Mouse (Mus musculus) embryonic facial prominence, embryonic 15.5 days (tissue): ENCODE data around the gene Ddx42. TPM values are rescaled to one million over a fixed set of nuclear protein-coding genes. Genes with fewer than 3 reads are reported as not detected.
A peak's percentile ranks its signal among the peaks of the same experiment; 100 is the strongest.

Source experiments
- ATAC-seq: fragments of 200-750 bp; cut with Nextera tagmentation; 2 replicates; pipeline ENCODE4 v1.8.0; 2017; ENCODE audit warnings: low read depth, moderate TSS enrichment; ENCODE audit not compliant: insufficient number of reproducible peaks, low FRiP score, low TSS enrichment
- H3K27ac ChIP-seq: fragments of 300-500 bp; sonication (generic); replicated peaks from 2 replicates; pipeline ENCODE4 v1.5.1; 2015; ENCODE audit warnings: mild to moderate bottlenecking, inconsistent platforms
- H3K27me3 ChIP-seq: fragments of 300-500 bp; sonication (generic); 2 replicates; pipeline ENCODE4 v1.6.1; 2015; ENCODE audit warnings: inconsistent platforms
- H3K36me3 ChIP-seq: fragments of 300-500 bp; sonication (generic); 2 replicates; pipeline ENCODE4 v1.6.1; 2015; ENCODE audit warnings: mild to moderate bottlenecking, inconsistent platforms
- H3K4me1 ChIP-seq: fragments of 300-500 bp; sonication (generic); 2 replicates; pipeline ENCODE4 v1.6.1; 2015; ENCODE audit warnings: inconsistent platforms
- H3K4me2 ChIP-seq: fragments of 300-500 bp; sonication (generic); replicated peaks from 2 replicates; pipeline ENCODE4 v1.6.1; 2015; ENCODE audit warnings: mild to moderate bottlenecking, inconsistent platforms
- H3K4me3 ChIP-seq: fragments of 300-500 bp; sonication (generic); replicated peaks from 2 replicates; pipeline ENCODE4 v1.5.1; 2015; ENCODE audit warnings: mild to moderate bottlenecking, inconsistent platforms
- H3K9ac ChIP-seq: fragments of 300-500 bp; sonication (generic); 2 replicates; pipeline ENCODE4 v1.6.1; 2015; ENCODE audit warnings: inconsistent platforms
- H3K9me3 ChIP-seq: fragments of 300-500 bp; sonication (generic); replicated peaks from 2 replicates; pipeline ENCODE4 v1.6.1; 2016; ENCODE audit warnings: inconsistent platforms
- WGBS: fragments of 180-500 bp; shearing (Covaris S2); methylation state at CpG from one replicate; pipeline ENCODE4 v1.1.7; 2015; 5-methylcytosine and 5-hydroxymethylcytosine counted together
- polyA plus RNA-seq: library from polyadenylated mRNA; unstranded; fragments of >200 nt; fragmentation: Nextera tagmentation; extraction: Ambion mirVana; gene quantifications from 2 replicates; pipeline ENCODE4 v1.2.1, GENCODE M21; 2015

Ddx42 gene
- polyA plus RNA-seq, 1 experiment from 2014 or later, result 77.5 TPM

DNA sequence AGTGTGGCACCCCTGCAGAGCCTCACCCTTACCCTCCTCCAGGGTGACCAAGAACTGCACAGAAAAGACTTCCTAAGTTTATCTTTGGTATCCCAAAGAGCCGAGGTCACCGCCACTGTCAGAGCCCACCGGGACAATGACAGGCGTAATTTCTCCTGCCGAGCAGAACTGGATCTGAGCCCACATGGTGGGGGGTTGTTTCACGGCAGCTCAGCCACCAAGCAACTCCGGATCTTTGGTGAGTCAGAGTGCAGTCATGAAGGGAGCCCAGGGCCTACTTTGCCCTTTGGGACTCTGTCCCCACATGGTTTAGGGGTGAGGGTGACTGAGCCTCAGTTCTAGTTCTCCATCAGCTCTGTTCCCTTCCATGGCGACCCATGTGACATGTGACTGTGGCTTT is 67.4 kb downstream of the Ddx42 start:
- H3K4me1 ChIP-seq, result peaks cover 20% of the 10 kb centered on the region
- H3K36me3 ChIP-seq, result no peaks in the 10 kb centered on the region
- no peak overlapping the region for H3K27ac ChIP-seq
- H3K27me3 ChIP-seq, result no peaks in the 10 kb centered on the region
- H3K4me3 ChIP-seq, result no peak overlapping the region
- H3K4me2 ChIP-seq, result no peak overlapping the region
- ATAC-seq, result no peak
- H3K9ac ChIP-seq, result no peak overlapping the region
- WGBS, result 66% methylated on average over 8 of the region's 8 CpGs
- H3K9me3 ChIP-seq, result no peaks in the 10 kb centered on the region

- WGBS, result 84% methylated on average over 7 of the region's 7 CpGs
- H3K27me3 ChIP-seq, result no peaks in the 10 kb centered on the region
- H3K4me1 ChIP-seq, result peaks cover 20% of the 10 kb centered on the region
- ATAC-seq, result no peak
- no peaks in the 10 kb centered on the region for H3K9me3 ChIP-seq
- no peak overlapping the region for H3K9ac ChIP-seq
- no peaks in the 10 kb centered on the region for H3K36me3 ChIP-seq
- peak overlapping the region; percentile 89 for H3K27ac ChIP-seq
- H3K4me3 ChIP-seq, result no peak overlapping the region
- H3K4me2 ChIP-seq, result no peak overlapping the region
These were observed 69.5 kb downstream of the Ddx42 start for GRCm38 (mm10) chr11:106286206-106286605.

DNA sequence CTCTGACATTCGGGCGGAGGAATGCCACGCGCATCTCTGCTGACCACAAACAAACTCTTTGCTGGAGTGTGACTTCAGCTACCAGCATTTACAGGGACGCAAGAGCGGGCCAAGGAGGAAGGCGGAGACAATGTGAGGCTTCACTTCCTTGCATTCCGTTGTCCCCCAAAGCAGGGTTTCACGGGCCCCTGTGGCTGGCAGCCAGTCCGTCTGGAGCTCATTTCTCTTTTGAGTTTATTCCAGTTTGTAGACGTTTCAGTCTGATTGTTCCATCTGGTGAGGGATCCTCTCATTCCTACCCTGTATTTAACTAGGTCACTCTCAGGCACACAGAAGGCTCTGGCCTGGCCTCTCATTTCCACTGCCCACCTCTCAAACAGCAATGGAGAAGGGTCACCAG is 70.3 kb downstream of the Ddx42 start:
- no peak overlapping the region for H3K4me2 ChIP-seq
- H3K36me3 ChIP-seq, result no peaks in the 10 kb centered on the region
- no peaks in the 10 kb centered on the region for H3K27me3 ChIP-seq
- peaks cover 20% of the 10 kb centered on the region for H3K4me1 ChIP-seq
- no peaks in the 10 kb centered on the region for H3K9me3 ChIP-seq
- peak; percentile 73 for ATAC-seq
- WGBS, result 27% methylated on average over 11 of the region's 11 CpGs
- H3K9ac ChIP-seq, result no peak overlapping the region
- no peak overlapping the region for H3K4me3 ChIP-seq
- H3K27ac ChIP-seq, result peak overlapping the region; percentile 89

DNA sequence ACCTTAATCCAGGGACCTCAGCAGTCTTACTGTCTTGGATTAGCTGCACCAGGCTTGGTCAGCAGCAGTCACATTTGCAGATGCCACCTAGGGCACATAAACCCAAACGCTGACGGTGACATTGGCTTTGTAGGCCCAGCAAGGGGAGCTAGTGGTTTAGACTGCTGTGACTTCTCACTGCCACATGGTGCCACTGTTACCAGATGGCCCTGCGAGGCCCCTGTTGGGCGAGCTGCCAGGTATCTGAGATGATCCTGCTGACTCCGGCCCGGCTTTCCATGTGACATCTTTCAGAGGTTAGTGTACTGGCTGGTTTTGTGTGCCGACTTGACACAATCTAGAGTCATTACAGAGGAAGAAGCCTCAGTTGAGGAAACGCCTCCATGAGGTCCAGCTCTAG is 72.6 kb downstream of the Ddx42 start:
- Histone ChIP-seq H3K27me3 (no peaks in the 10 kb centered on the region), H3K27ac (no peak overlapping the region), H3K4me2 (no peak overlapping the region), H3K4me3 (no peak overlapping the region), H3K9ac (no peak overlapping the region), H3K9me3 (no peaks in the 10 kb centered on the region), H3K36me3 (no peaks in the 10 kb centered on the region), H3K4me1 (peaks cover 20% of the 10 kb centered on the region)
- ATAC-seq, result no peak
- 60% methylated on average over 8 of the region's 8 CpGs for WGBS

DNA sequence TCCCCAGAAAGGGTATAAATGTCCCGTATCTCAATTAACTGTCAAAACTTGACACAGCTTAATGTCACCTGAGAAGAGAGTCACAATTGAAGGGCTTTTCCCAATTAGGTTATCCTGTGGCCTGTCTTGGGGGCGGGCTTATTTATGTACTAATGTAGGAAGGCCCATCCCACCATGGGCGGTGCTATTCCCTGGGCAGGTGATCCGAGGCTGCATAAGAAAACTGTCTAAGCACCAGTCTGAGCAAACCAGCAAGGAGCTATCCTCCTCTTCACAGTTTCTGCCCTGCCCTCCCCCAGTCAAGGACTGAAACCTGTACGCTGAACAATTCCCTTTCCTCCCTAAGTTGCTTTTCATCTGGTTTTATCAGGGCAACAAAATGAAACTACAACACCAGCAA is 73.7 kb downstream of the Ddx42 start:
- Histone ChIP-seq H3K4me2 (no peak overlapping the region), H3K27ac (no peak overlapping the region), H3K27me3 (no peaks in the 10 kb centered on the region), H3K4me3 (no peak overlapping the region), H3K4me1 (peaks cover 20% of the 10 kb centered on the region), H3K9ac (no peak overlapping the region), H3K9me3 (no peaks in the 10 kb centered on the region), H3K36me3 (no peaks in the 10 kb centered on the region)
- WGBS, result 91% methylated on average over 5 of the region's 5 CpGs
- no peak for ATAC-seq

GRCm38 (mm10) chr11:106291861-106292260 is 75.1 kb downstream of the Ddx42 start:
- ATAC-seq, result no peak
- no peaks in the 10 kb centered on the region for H3K27me3 ChIP-seq
- 88% methylated on average over 2 of the region's 2 CpGs for WGBS
- H3K27ac ChIP-seq, result no peak overlapping the region
- H3K4me2 ChIP-seq, result no peak overlapping the region
- no peak overlapping the region for H3K9ac ChIP-seq
- H3K9me3 ChIP-seq, result no peaks in the 10 kb centered on the region
- H3K4me1 ChIP-seq, result peaks cover 11% of the 10 kb centered on the region
- no peak overlapping the region for H3K4me3 ChIP-seq
- no peaks in the 10 kb centered on the region for H3K36me3 ChIP-seq

Other genes starting within 250 kb of the Ddx42 start
- 1.0 and 1.3 TPM in 2 replicates for gene Ace, start 249.0 kb upstream of the Ddx42 start, polyA plus RNA-seq
- gene Ace3, start 222.3 kb upstream of the Ddx42 start, polyA plus RNA-seq, result not detected in 2 replicates
- gene Kcnh6, start 208.8 kb upstream of the Ddx42 start, polyA plus RNA-seq, result 0.76 and 0.98 TPM in 2 replicates
- gene Dcaf7, start 180.1 kb upstream of the Ddx42 start, polyA plus RNA-seq, result 59.9 and 64.3 TPM in 2 replicates
- gene Taco1, start 150.9 kb upstream of the Ddx42 start, polyA plus RNA-seq, result 9.2 and 10.1 TPM in 2 replicates
- 27.5 and 27.6 TPM in 2 replicates for gene Map3k3, start 132.3 kb upstream of the Ddx42 start, polyA plus RNA-seq
- 0.71 TPM in 1 of 2 replicates, not detected in the other for gene Gm10840, start 56.1 kb upstream of the Ddx42 start, polyA plus RNA-seq
- gene Limd2, start 56.1 kb upstream of the Ddx42 start, polyA plus RNA-seq, result 250 and 257 TPM in 2 replicates
- 28.4 and 29.3 TPM in 2 replicates for gene Strada, start 14.8 kb upstream of the Ddx42 start, polyA plus RNA-seq
- gene Ccdc47, start 582 bp upstream of the Ddx42 start, polyA plus RNA-seq, result 88.9 and 91.8 TPM in 2 replicates
- gene Ftsj3, start 39.2 kb downstream of the Ddx42 start, polyA plus RNA-seq, result 53.7 and 54.7 TPM in 2 replicates
- 279 and 291 TPM in 2 replicates for gene Psmc5, start 39.2 kb downstream of the Ddx42 start, polyA plus RNA-seq
- gene Smarcd2, start 56.0 kb downstream of the Ddx42 start, polyA plus RNA-seq, result 120 TPM in 2 replicates
- 0.46 and 0.71 TPM in 2 replicates for gene Tcam1, start 59.7 kb downstream of the Ddx42 start, polyA plus RNA-seq
- gene Gh, start 84.9 kb downstream of the Ddx42 start, polyA plus RNA-seq, result not detected in 2 replicates
- 2.3 and 3.4 TPM in 2 replicates for gene Cd79b, start 97.8 kb downstream of the Ddx42 start, polyA plus RNA-seq
- gene Scn4a, start 136.4 kb downstream of the Ddx42 start, polyA plus RNA-seq, result 0.59 and 0.68 TPM in 2 replicates
- gene Prr29, start 148.5 kb downstream of the Ddx42 start, polyA plus RNA-seq, result 2.9 and 4.7 TPM in 2 replicates
- gene Icam2, start 171.1 kb downstream of the Ddx42 start, polyA plus RNA-seq, result 39.4 and 43.2 TPM in 2 replicates